Mouse (Mus musculus): ENCODE measurements around the gene Bbx. TPM values are rescaled to one million over a fixed set of nuclear protein-coding genes. Genes with fewer than 3 reads are reported as not detected.

Bbx gene
- polyA plus RNA-seq, 1 experiment from 2014 or later, result 29.4 TPM

- no peak for TF ChIP-seq CTCF (IDR thresholded peaks at IDR 0.05)
- CTCF ChIA-PET, result no interaction called here
- in situ Hi-C loops (cut with MboI; ENCODE audit: low pct_unique_long_range_greater_than_20kb), result loop anchor here (10.0 kb wide), 1 partner anchor 364 kb away; no protein-coding TSS in a partner anchor
- DNase-seq (ENCODE audit: low read depth, low spot score) (no peak), ATAC-seq (no peak)
- H3K27me3 ChIP-seq, result no peaks in the 10 kb centered on the region
- POLR2A ChIA-PET, result no interaction called here
Measured at GRCm38 (mm10) chr16:50370423-50370822, 61.8 kb downstream of the Bbx start.

DNA sequence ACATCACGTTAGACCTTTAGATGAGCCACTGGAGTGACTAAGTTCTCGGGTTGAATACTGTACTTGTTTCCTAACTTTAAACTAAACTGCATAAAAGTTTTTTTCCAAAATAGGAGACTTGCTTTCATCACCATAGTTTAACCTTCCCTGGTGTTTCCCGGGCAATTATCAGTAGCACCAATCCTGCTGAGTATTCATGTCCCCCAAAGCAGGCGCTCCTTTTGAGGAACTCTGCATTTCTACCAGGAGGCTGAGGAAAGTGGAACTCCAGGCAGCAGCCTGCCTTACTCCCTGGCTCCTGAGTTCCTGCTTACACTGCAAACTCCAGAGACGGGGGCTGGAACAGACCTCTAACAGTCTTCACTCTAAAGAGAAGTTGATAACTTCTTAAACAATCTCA lies 65.6 kb downstream of the Bbx start:
- no peak for TF ChIP-seq CTCF (IDR thresholded peaks at IDR 0.05)
- CTCF ChIA-PET, result interaction anchor here (1.6 kb wide), 1 partner anchor 370 kb away, joined by 3 read pairs; no protein-coding TSS in a partner anchor
- in situ Hi-C loops (cut with MboI; ENCODE audit: low pct_unique_long_range_greater_than_20kb), result no loop called here
- POLR2A ChIA-PET, result no interaction called here
- no peaks in the 10 kb centered on the region for H3K27me3 ChIP-seq
- ATAC-seq, result no peak
- DNase-seq (ENCODE audit: low read depth, low spot score), result no peak

- POLR2A ChIA-PET, result interaction anchor here (0.9 kb wide), 1 partner anchor 8 kb away, joined by 3 read pairs; no protein-coding TSS in a partner anchor
- ATAC-seq, result peak; percentile 94
Measured at GRCm38 (mm10) chr16:50364189-50365059, 67.8 kb downstream of the Bbx start.

GRCm38 (mm10) chr16:50363443-50364188 lies 68.6 kb downstream of the Bbx start:
- ATAC-seq, result peak; percentile 58
- ChIA-PET POLR2A (interaction anchor here (0.6 to 0.9 kb wide), 2 partner anchors 9 to 31 kb away, joined by 3 to 4 read pairs; no protein-coding TSS in a partner anchor), CTCF (interaction anchor here (1.0 to 1.7 kb wide), 5 partner anchors 12 to 325 kb away, joined by 3 read pairs; no protein-coding TSS in a partner anchor)
- in situ Hi-C loops (cut with MboI; ENCODE audit: low pct_unique_long_range_greater_than_20kb), result no loop called here
- H3K27me3 ChIP-seq, result no peaks in the 10 kb centered on the region
- DNase-seq (ENCODE audit: low read depth, low spot score), result peak; percentile 3
- TF ChIP-seq CTCF (IDR thresholded peaks at IDR 0.05), result peak; percentile 4

More at GRCm38 (mm10) chr16:50364189-50365059, 67.8 kb downstream of the Bbx start:
- in situ Hi-C loops (cut with MboI; ENCODE audit: low pct_unique_long_range_greater_than_20kb), result no loop called here
- H3K27me3 ChIP-seq, result no peaks in the 10 kb centered on the region
- CTCF ChIA-PET, result interaction anchor here (1.0 to 1.7 kb wide), 8 partner anchors 8 to 324 kb away, joined by 3 to 4 read pairs (median 3); no protein-coding TSS in a partner anchor
- DNase-seq (ENCODE audit: low read depth, low spot score), result peak; percentile 24
- no peak for TF ChIP-seq CTCF (IDR thresholded peaks at IDR 0.05)

DNA sequence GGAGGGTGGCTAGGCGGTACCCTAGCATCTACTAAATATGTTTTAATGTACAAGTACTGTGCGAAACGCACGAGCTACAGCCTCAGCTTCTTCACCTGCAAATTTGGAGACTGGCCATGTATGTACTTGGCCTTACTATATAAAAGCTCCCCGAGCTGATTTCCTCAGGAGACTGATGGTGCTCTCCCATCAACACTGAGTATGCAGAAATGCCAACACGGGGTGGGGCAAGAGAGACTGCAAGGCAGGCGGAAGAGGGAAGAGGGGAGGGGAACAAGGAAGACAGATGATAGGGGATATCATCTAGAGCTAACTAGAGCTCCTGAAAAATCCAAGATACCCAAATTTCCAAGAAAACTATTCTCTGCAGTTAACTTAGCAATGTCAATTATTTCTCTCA lies 71.6 kb downstream of the Bbx start:
- TF ChIP-seq CTCF (IDR thresholded peaks at IDR 0.05), result no peak

DNA sequence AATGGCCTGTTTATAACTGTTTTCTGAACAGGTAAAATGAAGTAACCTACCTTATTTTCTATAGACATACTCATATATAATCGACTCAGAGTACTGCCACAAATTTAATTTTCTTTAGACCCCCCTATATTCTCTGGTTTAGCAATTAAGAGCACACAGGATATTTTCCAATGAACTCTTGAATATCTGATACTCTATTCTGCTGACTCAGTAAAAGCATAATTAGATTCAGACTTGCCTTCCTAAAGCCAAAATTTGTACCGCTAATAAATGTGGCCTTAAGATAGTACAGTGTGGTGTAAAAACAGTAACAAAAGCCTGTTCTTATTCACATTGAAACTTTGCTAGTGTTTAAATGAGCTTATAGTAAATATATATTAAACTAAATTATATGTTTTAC lies 102.5 kb downstream of the Bbx start:
- no peak for TF ChIP-seq CTCF (IDR thresholded peaks at IDR 0.05)
- ATAC-seq (no peak), DNase-seq (ENCODE audit: low read depth, low spot score) (no peak)
- no peaks in the 10 kb centered on the region for H3K27me3 ChIP-seq
- ChIA-PET CTCF (no interaction called here), POLR2A (no interaction called here)
- in situ Hi-C loops (cut with MboI; ENCODE audit: low pct_unique_long_range_greater_than_20kb), result no loop called here

More for the DNA sequence above, 71.6 kb downstream of the Bbx start:
- H3K27me3 ChIP-seq, result no peaks in the 10 kb centered on the region
- in situ Hi-C loops (cut with MboI; ENCODE audit: low pct_unique_long_range_greater_than_20kb), result no loop called here
- CTCF ChIA-PET, result no interaction called here
- POLR2A ChIA-PET, result no interaction called here
- ATAC-seq (no peak), DNase-seq (ENCODE audit: low read depth, low spot score) (no peak)

DNA sequence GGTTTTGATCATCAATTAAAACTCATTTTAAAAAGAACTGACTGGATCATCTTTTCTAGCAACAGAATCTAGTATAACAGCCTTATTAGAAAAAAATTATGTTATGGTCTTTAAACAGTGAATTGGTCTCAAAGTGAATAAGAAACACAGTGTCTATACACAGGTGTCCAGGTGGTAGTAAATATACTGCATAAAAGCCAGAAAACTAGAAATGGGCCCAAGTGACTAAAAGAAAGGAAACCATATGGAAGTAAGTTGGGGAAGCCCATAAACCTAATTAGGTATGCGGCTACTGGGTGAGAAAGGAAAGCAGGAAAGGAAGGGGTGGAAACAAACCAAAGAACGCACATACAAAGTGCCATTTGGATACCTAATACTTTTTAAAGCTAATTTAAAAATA lies 107.4 kb downstream of the Bbx start:
- CTCF ChIA-PET, result no interaction called here
- TF ChIP-seq CTCF (IDR thresholded peaks at IDR 0.05), result no peak
- in situ Hi-C loops (cut with MboI; ENCODE audit: low pct_unique_long_range_greater_than_20kb), result loop anchor here (25.0 kb wide), 1 partner anchor 1037 kb away; no protein-coding TSS in a partner anchor
- DNase-seq (ENCODE audit: low read depth, low spot score) (no peak), ATAC-seq (no peak)
- no peaks in the 10 kb centered on the region for H3K27me3 ChIP-seq
- POLR2A ChIA-PET, result no interaction called here

DNA sequence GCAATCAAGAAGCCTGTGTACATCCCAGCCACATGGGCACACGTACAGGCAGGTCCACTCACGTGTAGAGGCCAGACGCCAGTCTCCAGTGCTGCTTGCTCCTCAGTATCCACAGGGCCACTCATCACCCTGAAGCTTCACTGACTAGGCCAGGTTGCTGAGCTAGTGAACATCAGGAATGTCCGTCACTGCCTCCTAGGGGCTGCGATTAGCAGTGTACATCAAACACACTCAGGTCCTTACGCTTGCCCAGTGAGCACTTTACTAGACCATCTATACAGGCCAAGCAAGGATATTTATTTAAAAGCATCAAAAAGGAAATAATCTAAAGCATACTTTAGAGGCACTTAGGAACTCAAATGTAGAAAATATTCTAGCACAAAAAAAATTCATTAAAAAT lies 107.9 kb downstream of the Bbx start:
- H3K27me3 ChIP-seq, result no peaks in the 10 kb centered on the region
- CTCF ChIA-PET, result interaction anchor here (1.3 kb wide), 1 partner anchor 9 kb away, joined by 5 read pairs; no protein-coding TSS in a partner anchor
- no peak for TF ChIP-seq CTCF (IDR thresholded peaks at IDR 0.05)
- no peak for ATAC-seq
- DNase-seq (ENCODE audit: low read depth, low spot score), result no peak
- POLR2A ChIA-PET, result no interaction called here
- in situ Hi-C loops (cut with MboI; ENCODE audit: low pct_unique_long_range_greater_than_20kb), result loop anchor here (25.0 kb wide), 1 partner anchor 1037 kb away; no protein-coding TSS in a partner anchor

GRCm38 (mm10) chr16:50321368-50321767 lies 110.8 kb downstream of the Bbx start:
- DNase-seq (ENCODE audit: low read depth, low spot score) (no peak), ATAC-seq (no peak)
- in situ Hi-C loops (cut with MboI; ENCODE audit: low pct_unique_long_range_greater_than_20kb), result loop anchor here (25.0 kb wide), 1 partner anchor 1034 kb away; no protein-coding TSS in a partner anchor
- CTCF ChIA-PET, result interaction anchor here (1.3 kb wide), 1 partner anchor 9 kb away, joined by 4 read pairs; no protein-coding TSS in a partner anchor
- POLR2A ChIA-PET, result no interaction called here
- TF ChIP-seq CTCF (IDR thresholded peaks at IDR 0.05), result peak; percentile 12
- no peaks in the 10 kb centered on the region for H3K27me3 ChIP-seq

- TF ChIP-seq CTCF (IDR thresholded peaks at IDR 0.05), result no peak
- no peak for DNase-seq (ENCODE audit: low read depth, low spot score)
- in situ Hi-C loops (cut with MboI; ENCODE audit: low pct_unique_long_range_greater_than_20kb), result loop anchor here (25.0 kb wide), 1 partner anchor 1031 kb away; no protein-coding TSS in a partner anchor
- H3K27me3 ChIP-seq, result no peaks in the 10 kb centered on the region
- ChIA-PET CTCF (interaction anchor here (0.9 to 1.9 kb wide), 4 partner anchors 11 to 21 kb away, joined by 3 to 5 read pairs (median 3); no protein-coding TSS in a partner anchor), POLR2A (no interaction called here)
- no peak for ATAC-seq
Measured at GRCm38 (mm10) chr16:50318255-50318654, 113.9 kb downstream of the Bbx start.

Data from Patski (cell line).